Mouse (Mus musculus) B cell, adult 2 months (primary cell): ENCODE measurements around the gene Sh3d19.

Experiments used
- DNase-seq, 2 experiments: peaks; one replicate each; pipeline ENCODE4 v3.0.0; 2022

Gene Sh3d19

DNA sequence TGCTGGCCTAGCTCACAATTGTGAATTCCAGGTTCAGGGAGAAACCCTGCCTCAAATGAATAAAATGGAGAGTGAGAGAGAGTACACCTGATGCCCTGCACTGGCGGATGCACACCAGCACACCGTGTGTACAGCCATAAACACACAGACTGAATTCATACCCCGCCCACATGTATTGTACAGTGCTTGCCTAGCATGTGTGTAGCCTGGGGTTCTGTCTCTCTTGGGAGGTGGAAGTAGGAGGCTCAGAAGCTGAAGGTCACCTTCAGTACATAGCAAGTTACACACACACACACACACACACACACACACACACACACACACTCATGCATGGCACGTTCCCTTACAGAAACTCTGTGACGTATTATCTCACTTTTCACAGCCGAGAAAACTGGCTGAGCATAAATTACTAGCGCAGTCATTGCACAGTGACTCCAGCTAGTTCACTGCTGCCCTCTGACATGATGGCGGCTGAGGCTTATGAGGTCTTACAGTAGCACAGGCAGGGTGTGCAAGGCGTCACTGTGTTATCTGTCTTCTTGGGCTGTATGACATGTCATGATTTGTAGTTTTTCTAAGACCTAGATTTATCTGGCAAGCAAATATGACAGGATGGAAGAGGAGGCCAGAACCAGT is 62.7 kb downstream of the Sh3d19 start:
- no peak for DNase-seq

GRCm38 (mm10) chr3:86037926-86038484 is 67.1 kb downstream of the Sh3d19 start:
- no peak for DNase-seq

- no peak for DNase-seq
Observed at GRCm38 (mm10) chr3:86038648-86039047, 67.7 kb downstream of the Sh3d19 start.

GRCm38 (mm10) chr3:86040286-86041201 is 69.6 kb downstream of the Sh3d19 start:
- no peak for DNase-seq

DNA sequence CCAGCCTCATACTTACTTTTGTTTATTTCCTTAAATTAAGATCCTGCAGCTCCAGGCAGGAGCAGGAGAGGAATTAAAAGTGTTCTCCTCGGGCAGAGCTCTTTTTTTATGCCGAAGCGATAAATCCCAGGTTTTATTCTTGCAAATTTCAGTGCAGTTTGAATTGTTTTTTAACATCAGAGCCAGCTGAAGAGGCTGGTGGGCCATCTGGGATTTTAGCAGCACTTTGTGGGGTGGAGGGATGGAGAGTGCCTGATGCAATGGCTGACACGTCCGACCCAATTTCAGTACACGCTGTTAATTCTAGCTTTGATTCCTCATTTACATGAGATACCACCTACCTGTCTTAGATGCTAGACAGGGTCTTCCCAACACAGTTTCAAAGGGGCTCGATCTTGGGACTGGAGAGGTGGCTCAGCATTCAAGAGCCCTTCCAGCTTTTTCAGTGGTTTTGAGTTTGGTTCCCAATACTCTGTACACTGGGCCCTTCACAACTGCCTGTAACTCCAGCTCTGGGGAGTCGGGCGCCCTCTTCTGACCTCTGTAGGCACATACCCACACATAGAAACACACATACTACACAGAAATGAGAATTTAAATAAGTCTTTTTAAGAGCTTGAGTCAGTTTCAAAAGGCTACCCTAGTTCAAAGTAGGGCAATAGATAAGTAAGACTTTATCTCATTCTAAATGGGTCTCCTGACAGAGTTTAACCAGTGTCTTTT is 76.9 kb downstream of the Sh3d19 start:
- no peak for DNase-seq

- no peak for DNase-seq
Observed at GRCm38 (mm10) chr3:86049041-86049440, 78.1 kb downstream of the Sh3d19 start.

- DNase-seq = no peak
Observed at GRCm38 (mm10) chr3:86056678-86057077, 85.8 kb downstream of the Sh3d19 start.

- DNase-seq = no peak
Observed at GRCm38 (mm10) chr3:86057436-86058095, 86.7 kb downstream of the Sh3d19 start.

- DNase-seq = no peak
Observed at GRCm38 (mm10) chr3:86069646-86070250, 98.8 kb downstream of the Sh3d19 start.

GRCm38 (mm10) chr3:86070799-86071198 is 99.9 kb downstream of the Sh3d19 start:
- DNase-seq = no peak

DNA sequence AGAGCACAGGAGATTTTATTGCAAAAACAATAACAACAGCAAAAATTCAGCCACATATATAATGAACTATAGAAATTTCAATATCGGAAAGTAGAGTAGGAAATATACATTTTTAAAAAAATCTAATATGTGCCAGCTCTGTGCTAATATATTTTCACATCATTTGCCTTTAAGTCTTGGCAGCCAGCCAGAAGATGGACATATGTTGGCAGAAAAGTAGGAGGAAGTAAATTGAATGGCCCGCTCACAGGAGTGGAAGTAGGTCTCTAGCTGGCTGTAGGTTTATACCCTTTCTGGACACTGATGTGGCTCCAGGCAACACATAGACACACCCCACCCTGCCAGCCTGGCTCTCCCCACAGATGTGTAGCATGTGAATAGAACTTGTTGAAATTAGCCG is 101.2 kb downstream of the Sh3d19 start:
- no peak for DNase-seq

GRCm38 (mm10) chr3:86072889-86073288 is 102.0 kb downstream of the Sh3d19 start:
- no peak for DNase-seq

- DNase-seq = no peak
Observed at GRCm38 (mm10) chr3:86075593-86075992, 104.7 kb downstream of the Sh3d19 start.

DNA sequence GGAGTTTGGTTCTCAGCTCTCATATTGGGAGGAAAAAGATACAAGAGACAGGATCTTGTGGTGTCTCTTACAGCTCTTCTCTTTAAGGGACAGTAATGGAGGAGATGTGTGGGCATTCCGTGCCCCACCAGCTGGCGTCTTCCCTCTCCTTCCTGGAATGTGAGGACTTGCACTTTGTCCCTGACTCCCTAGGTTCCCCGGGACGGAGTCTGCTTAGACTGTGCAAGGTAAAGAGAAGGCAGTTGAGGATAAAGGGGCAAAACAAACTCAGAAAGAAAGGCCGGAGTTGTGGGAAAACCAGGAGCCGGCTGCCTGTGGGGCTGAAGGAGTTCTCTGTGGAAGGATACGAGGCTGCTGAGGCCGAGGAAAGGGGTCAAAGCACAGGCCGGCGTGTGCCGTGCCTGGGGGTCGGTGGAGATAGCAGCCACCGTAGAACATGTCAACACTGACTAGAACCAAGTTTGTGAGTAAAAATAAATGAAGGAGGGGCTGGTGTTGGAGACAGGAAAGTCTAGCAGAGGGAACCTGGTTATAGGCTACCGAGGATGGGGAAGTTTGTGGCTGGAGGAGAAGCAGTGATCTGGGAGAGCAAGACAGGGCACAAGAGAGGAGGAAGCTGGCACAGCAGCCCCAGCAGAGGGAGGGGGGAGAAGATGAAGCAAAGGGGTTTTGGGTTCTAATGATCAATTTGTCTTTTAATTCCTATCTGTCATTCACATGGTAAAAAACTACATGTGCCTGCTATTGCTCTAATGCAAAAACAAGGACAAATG is 105.8 kb downstream of the Sh3d19 start:
- no peak for DNase-seq

DNA sequence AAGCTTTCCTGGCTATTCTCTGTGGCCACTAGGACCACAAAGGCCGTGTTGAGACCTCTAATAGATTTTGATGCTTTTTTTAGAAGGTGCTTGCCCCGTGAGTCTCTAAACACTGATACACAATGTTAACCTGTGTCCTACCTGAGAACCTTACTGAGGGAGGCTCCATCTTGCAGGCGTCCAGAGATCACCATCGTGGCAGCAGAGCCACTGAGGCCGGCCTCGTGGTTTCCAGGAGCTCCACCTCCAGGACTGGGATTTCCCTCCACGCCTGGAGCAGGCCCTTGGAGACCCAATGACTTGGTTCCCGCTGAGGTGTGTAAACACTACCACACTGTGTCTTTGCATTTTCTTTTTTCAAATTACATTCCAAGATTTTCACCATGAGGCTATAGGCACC is 112.1 kb downstream of the Sh3d19 start:
- no peak for DNase-seq

DNA sequence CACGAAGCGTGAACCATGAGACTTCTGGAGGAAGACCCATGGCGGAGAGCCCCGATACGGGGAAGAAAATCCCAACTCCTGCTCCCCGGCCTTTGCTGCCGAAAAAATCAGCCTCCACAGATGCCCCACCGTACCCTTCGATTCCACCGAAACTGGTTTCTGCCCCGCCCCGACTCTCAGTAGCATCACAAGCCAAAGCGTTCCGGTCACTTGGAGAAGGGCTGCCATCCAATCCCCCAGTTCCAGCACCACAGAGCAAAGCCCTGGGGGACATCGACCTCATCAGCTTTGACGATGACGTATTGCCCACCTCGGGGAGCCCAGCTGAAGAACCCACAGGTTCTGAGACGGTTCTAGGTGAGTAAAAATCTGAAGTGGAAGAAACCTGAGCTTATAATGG is 114.1 kb downstream of the Sh3d19 start:
- DNase-seq = no peak

GRCm38 (mm10) chr3:86087872-86088271 is 117.0 kb downstream of the Sh3d19 start:
- DNase-seq = no peak

DNA sequence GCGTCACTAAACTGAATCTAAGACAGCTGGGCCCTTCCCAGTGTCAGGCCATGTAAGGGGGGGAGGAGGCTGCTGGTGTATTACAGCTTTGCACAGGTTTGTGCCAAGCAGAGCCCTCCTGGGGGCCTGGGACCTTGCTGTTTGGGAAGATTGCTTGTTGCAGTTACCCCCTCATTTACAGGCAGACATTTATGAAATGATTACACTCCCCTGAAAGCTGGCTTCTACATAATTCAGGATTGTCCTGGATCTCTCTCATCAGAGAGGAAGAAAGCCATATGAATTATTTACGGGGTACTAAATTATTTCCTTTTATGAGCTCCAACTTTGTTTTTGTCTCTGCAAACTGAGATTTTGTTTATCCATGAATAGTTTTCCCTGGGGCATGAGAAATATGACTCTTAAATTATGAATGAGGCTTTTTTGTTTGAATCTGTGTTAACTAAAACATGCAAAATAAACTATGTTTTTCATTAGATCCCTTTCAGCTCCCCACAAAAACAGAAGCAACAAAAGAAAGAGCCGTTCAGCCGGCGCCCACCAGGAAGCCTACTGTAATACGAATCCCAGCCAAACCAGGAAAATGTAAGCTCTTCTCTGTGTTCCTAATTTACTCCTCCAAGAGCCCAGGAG is 122.4 kb downstream of the Sh3d19 start:
- DNase-seq = no peak

GRCm38 (mm10) chr3:86093907-86094306 is 123.0 kb downstream of the Sh3d19 start:
- no peak for DNase-seq

DNA sequence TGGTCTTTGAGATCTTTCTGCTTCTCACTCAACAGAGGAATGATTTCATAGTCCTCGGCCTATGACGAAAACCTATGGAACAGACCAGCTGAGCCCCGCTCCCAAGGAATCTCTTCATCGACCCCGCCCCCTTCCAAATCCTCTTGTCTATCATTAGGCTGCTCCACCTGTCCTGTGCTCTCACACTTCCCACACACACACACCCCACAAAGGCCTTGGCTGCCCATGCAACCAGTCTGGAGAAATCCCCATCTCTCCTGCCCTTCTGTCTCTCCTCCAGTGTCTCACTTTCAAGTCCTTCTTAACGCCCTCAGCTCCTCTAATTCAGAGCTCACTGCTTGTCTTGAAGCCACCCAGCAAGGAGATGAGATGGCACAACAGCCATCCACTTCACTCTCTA is 131.0 kb downstream of the Sh3d19 start:
- no peak for DNase-seq
